Mouse (Mus musculus): Measurements from ENCODE around the gene Sec24c. TPM values are rescaled to one million over a fixed set of nuclear protein-coding genes. Genes with fewer than 3 reads are reported as not detected.

Gene Sec24c
- polyA plus RNA-seq, 1 experiment from 2014 or later, result 37.6 TPM

DNA sequence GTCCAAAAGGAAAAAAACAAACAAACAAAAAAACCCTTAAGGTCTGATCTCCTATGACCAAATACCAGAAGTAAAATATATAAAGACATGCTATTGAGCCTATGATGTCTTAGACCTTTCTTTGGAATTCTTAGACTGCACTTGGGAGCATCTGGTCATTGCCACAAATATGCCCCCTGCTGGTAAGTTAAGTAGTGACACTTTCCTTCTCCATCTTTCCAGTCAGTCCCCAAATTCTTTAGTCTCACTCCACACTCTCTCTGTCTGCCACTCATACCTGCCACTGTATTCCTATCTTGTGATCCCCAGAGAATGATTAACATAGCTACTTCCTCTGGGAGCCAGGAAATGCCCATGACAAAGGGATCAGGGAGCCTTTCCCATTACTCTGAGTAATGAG, 15.8 kb upstream of the Sec24c start:
- Histone ChIP-seq H3K4me3 (ENCODE audit: low read depth, low read length) (no peak overlapping the region), H3K9ac (replicated peaks; ENCODE audit: low read depth) (no peak overlapping the region), H3K4me1 (ENCODE audit: insufficient read depth, low read depth, low read length) (peaks cover 3% of the 10 kb centered on the region; the same call in 1 of the 2 replicates), H3K36me3 (ENCODE audit: insufficient read depth, low read length) (no peaks in the 10 kb centered on the region), H3K27me3 (replicated peaks; ENCODE audit: insufficient read depth, low read length) (no peaks in the 10 kb centered on the region), H3K9me3 (ENCODE audit: low read length) (no peaks in the 10 kb centered on the region), H3K27ac (ENCODE audit: low read length) (no peak overlapping the region), H3K4me2 (replicated peaks; ENCODE audit: low read depth, low read length) (no peak overlapping the region)
- peak; percentile 87 for DNase-seq (ENCODE audit: low spot score)
- ATAC-seq, result no peak
- TF ChIP-seq EP300 (IDR thresholded peaks at IDR 0.05) (no peak), CTCF (IDR thresholded peaks at IDR 0.05) (peak; percentile 85)

GRCm38 (mm10) chr14:20658902-20659301, 15.2 kb upstream of the Sec24c start:
- Histone ChIP-seq H3K36me3 (ENCODE audit: insufficient read depth, low read length) (no peaks in the 10 kb centered on the region), H3K27me3 (replicated peaks; ENCODE audit: insufficient read depth, low read length) (no peaks in the 10 kb centered on the region), H3K4me2 (replicated peaks; ENCODE audit: low read depth, low read length) (no peak overlapping the region), H3K9me3 (ENCODE audit: low read length) (no peaks in the 10 kb centered on the region), H3K4me1 (ENCODE audit: insufficient read depth, low read depth, low read length) (peaks cover 3% of the 10 kb centered on the region; the same call in 1 of the 2 replicates), H3K9ac (replicated peaks; ENCODE audit: low read depth) (no peak overlapping the region), H3K27ac (ENCODE audit: low read length) (no peak overlapping the region), H3K4me3 (ENCODE audit: low read depth, low read length) (no peak overlapping the region)
- no peak for DNase-seq (ENCODE audit: low spot score)
- TF ChIP-seq CTCF (IDR thresholded peaks at IDR 0.05), result no peak
- no peak for TF ChIP-seq EP300 (IDR thresholded peaks at IDR 0.05)
- 79% methylated on average over 6 of the region's 6 CpGs for WGBS
- no peak for ATAC-seq

DNA sequence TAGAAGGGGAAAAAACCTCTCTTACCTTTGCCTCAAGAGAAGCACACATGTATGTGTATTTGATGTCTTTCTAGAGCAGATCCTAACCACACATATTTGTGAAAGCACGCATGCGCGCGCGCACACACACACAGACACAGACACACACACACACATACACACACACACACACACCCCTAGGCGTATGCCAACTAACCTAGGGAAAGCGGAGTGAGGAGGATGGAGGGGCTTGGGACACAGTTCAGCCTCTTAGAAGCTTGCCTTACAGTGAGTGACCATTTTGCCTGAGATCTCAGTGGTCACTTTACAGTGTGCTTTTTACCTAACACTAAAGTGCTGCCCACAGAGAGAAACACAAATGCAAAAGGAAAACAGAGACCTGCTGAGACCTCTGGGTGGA, 14.4 kb upstream of the Sec24c start:
- Histone ChIP-seq H3K27me3 (replicated peaks; ENCODE audit: insufficient read depth, low read length) (no peaks in the 10 kb centered on the region), H3K9me3 (ENCODE audit: low read length) (no peaks in the 10 kb centered on the region), H3K4me1 (ENCODE audit: insufficient read depth, low read depth, low read length) (peaks cover 3% of the 10 kb centered on the region; the same call in 1 of the 2 replicates), H3K9ac (replicated peaks; ENCODE audit: low read depth) (no peak overlapping the region), H3K27ac (ENCODE audit: low read length) (no peak overlapping the region), H3K36me3 (ENCODE audit: insufficient read depth, low read length) (no peaks in the 10 kb centered on the region), H3K4me3 (ENCODE audit: low read depth, low read length) (no peak overlapping the region), H3K4me2 (replicated peaks; ENCODE audit: low read depth, low read length) (no peak overlapping the region)
- DNase-seq (ENCODE audit: low spot score) (no peak), ATAC-seq (no peak)
- 99% methylated on average over 7 of the region's 7 CpGs for WGBS
- TF ChIP-seq EP300 (IDR thresholded peaks at IDR 0.05) (no peak), CTCF (IDR thresholded peaks at IDR 0.05) (no peak)

DNA sequence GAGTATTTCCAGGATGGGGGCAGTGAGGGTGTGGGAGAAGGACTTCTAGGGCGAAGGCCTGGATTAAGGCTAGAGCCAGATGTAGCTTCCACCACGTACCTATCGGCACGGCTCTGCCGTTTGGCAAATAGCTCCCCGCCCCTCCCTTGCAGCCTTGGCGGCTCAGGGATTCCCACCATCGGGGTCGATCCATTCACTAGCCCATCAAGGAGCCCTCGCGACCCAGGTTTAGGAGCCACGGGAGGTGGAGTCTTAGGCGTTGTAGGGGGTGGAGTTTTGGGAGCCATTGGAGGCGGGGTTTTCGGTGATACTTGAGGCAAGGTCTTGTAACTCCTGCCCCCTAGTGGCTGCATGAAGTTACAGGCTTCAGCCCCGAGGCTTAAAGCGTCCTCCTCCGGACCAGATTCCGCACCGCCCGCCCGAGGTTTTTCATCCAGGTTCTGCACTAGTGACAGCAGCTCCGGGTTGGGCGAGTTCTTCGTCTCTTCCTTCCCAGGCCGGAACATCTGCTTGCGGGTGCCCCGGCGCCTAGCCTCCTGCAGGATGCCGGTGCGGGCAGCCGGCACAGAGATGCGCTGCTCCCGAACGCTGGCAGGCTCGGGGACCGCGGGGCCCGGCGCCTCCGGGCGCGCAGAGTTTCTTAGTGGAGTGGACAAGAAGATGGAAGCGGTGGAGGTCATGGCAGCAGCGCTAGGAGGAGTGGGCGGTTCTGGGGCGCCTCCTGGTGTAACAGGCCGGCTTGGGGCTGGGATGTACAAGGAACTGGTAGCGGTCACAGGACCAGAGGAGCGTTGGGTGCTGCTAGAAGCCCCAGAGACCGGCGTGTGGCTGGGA, 13.1 kb upstream of the Sec24c start:
- Histone ChIP-seq H3K4me3 (ENCODE audit: low read depth, low read length) (peak overlapping the region; percentile 55), H3K4me1 (ENCODE audit: insufficient read depth, low read depth, low read length) (peaks cover 3% of the 10 kb centered on the region; the same call in 1 of the 2 replicates), H3K36me3 (ENCODE audit: insufficient read depth, low read length) (no peaks in the 10 kb centered on the region), H3K9ac (replicated peaks; ENCODE audit: low read depth) (peak overlapping the region; percentile 50), H3K27me3 (replicated peaks; ENCODE audit: insufficient read depth, low read length) (no peaks in the 10 kb centered on the region), H3K4me2 (replicated peaks; ENCODE audit: low read depth, low read length) (peak overlapping the region; percentile 95), H3K9me3 (ENCODE audit: low read length) (no peaks in the 10 kb centered on the region), H3K27ac (ENCODE audit: low read length) (peak overlapping the region; percentile 71)
- peak; percentile 98 for DNase-seq (ENCODE audit: low spot score)
- ATAC-seq, result peak; percentile 94
- WGBS, result 2% methylated on average over 52 of the region's 52 CpGs
- TF ChIP-seq CTCF (IDR thresholded peaks at IDR 0.05), result peak; percentile 89
- TF ChIP-seq EP300 (IDR thresholded peaks at IDR 0.05), result peak; percentile 9; the same call in 1 of the 2 replicates

DNA sequence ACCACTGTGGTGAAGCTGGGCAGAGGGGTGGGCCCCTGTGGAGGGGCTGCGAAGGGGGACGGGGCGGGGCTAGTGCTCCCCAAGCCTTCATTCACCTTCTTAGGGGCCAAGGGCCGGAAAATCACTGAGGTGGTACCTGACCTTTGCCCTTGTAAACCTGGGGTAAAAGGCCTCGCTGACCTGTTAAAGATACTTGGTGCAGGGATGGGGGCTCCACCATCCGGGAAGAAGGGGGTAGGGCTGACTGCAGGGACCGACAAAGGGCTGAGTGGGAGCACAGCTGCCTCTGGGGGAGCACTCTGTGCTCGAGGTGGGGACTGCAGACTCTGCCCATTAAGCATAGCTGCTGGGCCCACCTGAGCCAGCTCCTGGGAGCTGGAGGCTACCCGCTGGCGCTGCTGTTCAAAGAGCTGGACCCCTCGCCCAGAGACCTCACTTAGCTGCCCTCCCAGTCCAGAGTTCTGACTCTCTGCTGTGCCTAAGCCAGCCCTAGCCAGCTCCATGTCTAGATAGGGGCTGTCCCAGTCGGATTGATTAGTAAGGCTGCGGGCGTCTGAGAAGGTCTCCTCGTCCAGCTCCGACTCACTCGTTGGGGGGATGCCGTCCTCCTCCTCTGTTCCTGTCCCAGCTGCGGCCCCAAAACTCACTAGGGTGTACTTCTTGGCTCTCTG, 12.3 kb upstream of the Sec24c start:
- Histone ChIP-seq H3K4me2 (replicated peaks; ENCODE audit: low read depth, low read length) (peak overlapping the region; percentile 95), H3K9ac (replicated peaks; ENCODE audit: low read depth) (peak overlapping the region; percentile 48), H3K36me3 (ENCODE audit: insufficient read depth, low read length) (no peaks in the 10 kb centered on the region), H3K27ac (ENCODE audit: low read length) (peak overlapping the region; percentile 71), H3K9me3 (ENCODE audit: low read length) (no peaks in the 10 kb centered on the region), H3K27me3 (replicated peaks; ENCODE audit: insufficient read depth, low read length) (no peaks in the 10 kb centered on the region), H3K4me3 (ENCODE audit: low read depth, low read length) (peak overlapping the region; percentile 55), H3K4me1 (ENCODE audit: insufficient read depth, low read depth, low read length) (peaks cover 3% of the 10 kb centered on the region; the same call in 1 of the 2 replicates)
- DNase-seq (ENCODE audit: low spot score) (no peak), ATAC-seq (no peak)
- 18% methylated on average over 19 of the region's 19 CpGs for WGBS
- TF ChIP-seq CTCF (IDR thresholded peaks at IDR 0.05), result no peak
- TF ChIP-seq EP300 (IDR thresholded peaks at IDR 0.05), result no peak

- no peak overlapping the region for H3K27ac ChIP-seq (ENCODE audit: low read length)
- TF ChIP-seq EP300 (IDR thresholded peaks at IDR 0.05), result no peak
- no peak for TF ChIP-seq CTCF (IDR thresholded peaks at IDR 0.05)
- H3K9ac ChIP-seq (replicated peaks; ENCODE audit: low read depth), result no peak overlapping the region
- H3K4me3 ChIP-seq (ENCODE audit: low read depth, low read length), result no peak overlapping the region
- no peaks in the 10 kb centered on the region for H3K27me3 ChIP-seq (replicated peaks; ENCODE audit: insufficient read depth, low read length)
- ATAC-seq, result no peak
- H3K9me3 ChIP-seq (ENCODE audit: low read length), result no peaks in the 10 kb centered on the region
- H3K36me3 ChIP-seq (ENCODE audit: insufficient read depth, low read length), result no peaks in the 10 kb centered on the region
- no peak overlapping the region for H3K4me2 ChIP-seq (replicated peaks; ENCODE audit: low read depth, low read length)
- DNase-seq (ENCODE audit: low spot score), result no peak
- 79% methylated on average over 3 of the region's 3 CpGs for WGBS
- H3K4me1 ChIP-seq (ENCODE audit: insufficient read depth, low read depth, low read length), result peaks cover 3% of the 10 kb centered on the region; the same call in 1 of the 2 replicates
Measured at GRCm38 (mm10) chr14:20662740-20663139, 11.4 kb upstream of the Sec24c start.

Measured in lung, postnatal 0 days (tissue).